Mouse (Mus musculus) stomach, embryonic 14.5 days (tissue): Measurements from ENCODE around the gene 2310057N15Rik. TPM values are rescaled to one million over a fixed set of nuclear protein-coding genes. Genes with fewer than 3 reads are reported as not detected.

Experiments
- ATAC-seq: fragments of 200-750 bp; cut with Nextera tagmentation; 2 replicates; pipeline ENCODE4 v1.8.0; 2017; ENCODE audit warnings: low read depth, moderate TSS enrichment; ENCODE audit not compliant: insufficient number of reproducible peaks, insufficient read depth, low FRiP score
- H3K27ac ChIP-seq: fragments of 300-500 bp; sonication (generic); 2 replicates; pipeline ENCODE4 v1.5.1; 2014; ENCODE audit warnings: mild to moderate bottlenecking, low read length, moderate library complexity, mixed read lengths
- H3K27me3 ChIP-seq: fragments of 300-500 bp; sonication (generic); 2 replicates; pipeline ENCODE4 v1.6.1; 2014; ENCODE audit warnings: low read length, control low read depth, mixed read lengths; ENCODE audit not compliant: control insufficient read depth, insufficient read depth
- H3K36me3 ChIP-seq: fragments of 300-500 bp; sonication (generic); 2 replicates; pipeline ENCODE4 v1.6.1; 2014; ENCODE audit warnings: mild to moderate bottlenecking, control low read depth, low read length, moderate library complexity, mixed read lengths; ENCODE audit not compliant: control insufficient read depth, insufficient read depth
- H3K4me1 ChIP-seq: fragments of 300-500 bp; sonication (generic); 2 replicates; pipeline ENCODE4 v1.6.1; 2014; ENCODE audit warnings: low read length, control low read depth, mixed read lengths; ENCODE audit not compliant: control insufficient read depth, insufficient read depth
- H3K4me2 ChIP-seq: fragments of 300-500 bp; sonication (generic); replicated peaks from 2 replicates; pipeline ENCODE4 v1.6.1; 2014; ENCODE audit warnings: low read depth, low read length, control low read depth
- H3K4me3 ChIP-seq: fragments of 300-500 bp; sonication (generic); 2 replicates; pipeline ENCODE4 v1.5.1; 2014; ENCODE audit warnings: low read depth, low read length, control low read depth
- H3K9ac ChIP-seq: fragments of 300-500 bp; sonication (generic); replicated peaks from 2 replicates; pipeline ENCODE4 v1.6.1; 2014; ENCODE audit warnings: low read depth, mild to moderate bottlenecking, control low read depth, low read length, moderate library complexity, mixed read lengths
- H3K9me3 ChIP-seq: fragments of 300-500 bp; sonication (generic); 2 replicates; pipeline ENCODE4 v1.6.1; 2016; ENCODE audit warnings: low read depth, low read length, control low read depth; ENCODE audit not compliant: control insufficient read depth
- WGBS: fragments of 180-500 bp; shearing (Covaris S2); extraction: QIAGEN DNeasy Blood & Tissue Kit; methylation state at CpG from one replicate; pipeline ENCODE4 v1.1.7; 2014; 5-methylcytosine and 5-hydroxymethylcytosine counted together
- polyA plus RNA-seq: library from polyadenylated mRNA; unstranded; fragments of >200 nt; fragmentation: Nextera tagmentation; extraction: Ambion mirVana; gene quantifications from 2 replicates; pipeline ENCODE4 v1.2.1, GENCODE M21; 2014

2310057N15Rik gene
- polyA plus RNA-seq, 1 experiment from 2014 or later = not detected

DNA sequence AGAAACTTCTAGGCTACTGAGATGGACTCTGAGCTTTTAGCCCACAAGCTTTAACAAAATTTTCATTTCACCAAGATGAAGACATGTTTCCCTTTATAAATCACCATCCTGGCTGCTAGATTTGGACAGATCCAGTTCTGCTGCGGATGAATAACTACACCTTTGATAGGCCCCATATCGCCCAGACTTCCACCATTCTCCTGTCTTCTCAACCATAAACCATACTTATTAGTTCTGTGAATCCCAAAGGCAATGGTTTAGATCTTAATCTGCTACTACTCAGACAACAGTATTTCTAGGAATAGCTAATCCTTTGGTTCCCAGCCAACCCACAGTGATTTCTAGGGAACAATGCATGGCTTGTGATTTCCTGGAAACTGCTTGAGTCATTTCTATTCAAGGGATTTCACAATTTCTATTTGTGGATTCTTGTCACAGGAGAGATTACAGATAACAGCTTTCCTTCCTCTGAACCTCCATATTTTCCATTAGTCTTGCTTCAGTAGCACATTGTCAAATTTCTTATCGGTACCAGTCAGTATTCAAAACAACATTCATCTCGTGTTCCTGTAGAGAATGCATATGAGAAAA lies 29.2 kb downstream of the 2310057N15Rik start:
- 81% methylated on average over 4 of the region's 4 CpGs for WGBS
- H3K27ac ChIP-seq = no peak overlapping the region
- no peak overlapping the region for H3K4me2 ChIP-seq
- no peaks in the 10 kb centered on the region for H3K27me3 ChIP-seq
- no peaks in the 10 kb centered on the region for H3K4me1 ChIP-seq
- no peak overlapping the region for H3K4me3 ChIP-seq
- no peak for ATAC-seq
- no peak overlapping the region for H3K9ac ChIP-seq
- no peaks in the 10 kb centered on the region for H3K9me3 ChIP-seq
- H3K36me3 ChIP-seq = no peaks in the 10 kb centered on the region

DNA sequence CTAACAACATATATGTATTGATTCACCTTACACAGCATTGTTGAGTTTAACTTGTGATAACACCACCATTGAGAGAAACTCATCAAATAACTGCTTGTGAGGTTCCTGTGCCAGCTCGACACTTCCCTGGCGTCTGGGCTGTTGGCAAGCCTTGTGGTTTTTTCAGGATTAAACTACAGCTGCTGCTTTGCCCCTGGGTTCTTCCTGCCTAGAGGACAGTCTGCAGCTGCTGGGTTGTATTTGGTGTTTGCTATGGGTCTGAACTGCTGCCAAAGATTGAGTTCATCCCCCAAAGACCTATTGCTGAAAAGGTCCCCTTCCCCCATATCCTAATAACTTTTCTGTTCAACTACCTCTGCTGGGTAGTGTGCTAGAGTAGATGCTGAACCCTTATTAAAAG lies 38.6 kb downstream of the 2310057N15Rik start:
- WGBS = 49% methylated on average over 2 of the region's 2 CpGs
- ATAC-seq = no peak
- H3K27me3 ChIP-seq = no peaks in the 10 kb centered on the region

DNA sequence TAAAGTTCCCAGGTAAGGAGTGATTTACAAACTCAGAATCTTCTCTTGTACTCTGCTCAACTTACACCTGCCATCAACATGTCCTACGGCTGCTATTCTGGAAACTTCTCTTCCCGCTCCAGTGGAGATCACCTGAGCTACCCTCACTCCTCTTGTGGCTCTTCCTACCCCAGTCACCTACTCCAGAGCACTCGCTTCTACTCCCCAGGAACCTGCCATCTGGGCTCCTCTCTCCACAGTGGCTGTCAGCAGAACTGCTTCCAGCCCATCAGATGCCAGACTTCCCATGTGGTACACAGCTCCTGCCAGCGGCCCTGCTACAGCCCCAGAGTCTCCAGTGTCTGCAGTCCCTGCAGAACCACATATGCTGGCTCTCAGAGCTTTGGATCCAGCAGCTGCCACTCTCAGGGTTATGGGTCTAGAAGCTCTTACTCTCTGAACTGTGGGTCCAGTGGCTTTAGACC lies 45.2 kb downstream of the 2310057N15Rik start, which contains the start of gene Krtap13-1:
Gene Krtap13-1 (plus strand): TSS at position 51 of the 464 bp plus-strand sequence.
- 79% methylated on average over 4 of the region's 4 CpGs for WGBS

More for the DNA sequence above, 38.6 kb downstream of the 2310057N15Rik start:
- H3K36me3 ChIP-seq = no peaks in the 10 kb centered on the region
- no peak overlapping the region for H3K4me2 ChIP-seq
- H3K4me3 ChIP-seq = no peak overlapping the region
- H3K9me3 ChIP-seq = no peaks in the 10 kb centered on the region
- H3K27ac ChIP-seq = no peak overlapping the region
- H3K4me1 ChIP-seq = no peaks in the 10 kb centered on the region
- H3K9ac ChIP-seq = no peak overlapping the region

More for the DNA sequence above, 45.2 kb downstream of the 2310057N15Rik start, which contains the start of gene Krtap13-1:
- no peak for ATAC-seq
- no peaks in the 10 kb centered on the region for H3K36me3 ChIP-seq
- H3K4me3 ChIP-seq = no peak within 1 kb of the TSS
- H3K4me1 ChIP-seq = no peaks in the 10 kb centered on the region
- no peaks in the 10 kb centered on the region for H3K27me3 ChIP-seq
- no peak within 1 kb of the TSS for H3K27ac ChIP-seq
- H3K9ac ChIP-seq = no peak within 1 kb of the TSS
- no peaks in the 10 kb centered on the region for H3K9me3 ChIP-seq
- H3K4me2 ChIP-seq = no peak within 1 kb of the TSS

Other genes starting within 250 kb of the 2310057N15Rik start
- 9.5 and 9.6 TPM in 2 replicates for gene Cldn8, start 211.0 kb downstream of the 2310057N15Rik start, polyA plus RNA-seq
- gene Krtap24-1, start 161.9 kb downstream of the 2310057N15Rik start, polyA plus RNA-seq = not detected in 2 replicates
- gene 2310079G19Rik, start 146.5 kb downstream of the 2310057N15Rik start, polyA plus RNA-seq = not detected in 2 replicates
- gene Krtap26-1, start 126.4 kb downstream of the 2310057N15Rik start, polyA plus RNA-seq = not detected in 2 replicates
- gene Krtap27-1, start 102.5 kb downstream of the 2310057N15Rik start, polyA plus RNA-seq = not detected in 2 replicates
- gene 2310061N02Rik, start 66.2 kb downstream of the 2310057N15Rik start, polyA plus RNA-seq = not detected in 2 replicates
- not detected in 2 replicates for gene Krtap13-1, start 45.3 kb downstream of the 2310057N15Rik start, polyA plus RNA-seq
- not detected in 2 replicates for gene Krtap13, start 22.6 kb downstream of the 2310057N15Rik start, polyA plus RNA-seq
- not detected in 2 replicates for gene 2310034C09Rik, start 15.4 kb downstream of the 2310057N15Rik start, polyA plus RNA-seq
- gene Gm5965, start 3.7 kb upstream of the 2310057N15Rik start, polyA plus RNA-seq = not detected in 2 replicates
- not detected in 2 replicates for gene Gm20741, start 38.0 kb upstream of the 2310057N15Rik start, polyA plus RNA-seq
- gene Krtap15, start 46.0 kb upstream of the 2310057N15Rik start, polyA plus RNA-seq = not detected in 2 replicates
- not detected in 2 replicates for gene Krtap14, start 51.9 kb upstream of the 2310057N15Rik start, polyA plus RNA-seq
- not detected in 2 replicates for gene Krtap19-1, start 95.2 kb upstream of the 2310057N15Rik start, polyA plus RNA-seq
- gene Krtap19-2, start 100.1 kb upstream of the 2310057N15Rik start, polyA plus RNA-seq = not detected in 2 replicates
- gene Krtap19-3, start 103.8 kb upstream of the 2310057N15Rik start, polyA plus RNA-seq = not detected in 2 replicates
- gene Krtap19-4, start 110.9 kb upstream of the 2310057N15Rik start, polyA plus RNA-seq = not detected in 2 replicates
- gene Krtap19-5, start 122.3 kb upstream of the 2310057N15Rik start, polyA plus RNA-seq = not detected in 2 replicates
- not detected in 2 replicates for gene Krtap19-9b, start 158.1 kb upstream of the 2310057N15Rik start, polyA plus RNA-seq
- not detected in 2 replicates for gene Krtap16-3, start 188.7 kb upstream of the 2310057N15Rik start, polyA plus RNA-seq
- gene Krtap22-2, start 236.6 kb upstream of the 2310057N15Rik start, polyA plus RNA-seq = not detected in 2 replicates
- gene Gm10229, start 241.1 kb upstream of the 2310057N15Rik start, polyA plus RNA-seq = not detected in 2 replicates